Mouse (Mus musculus) thymus, postnatal 10 days (tissue): ENCODE measurements around the gene Foxp1.

Experiments used
- DNase-seq, 2 experiments: peaks; one replicate each; pipeline ENCODE4 v3.0.0; 2021; ENCODE audit warnings: low spot score in 2 of 2

Gene Foxp1

DNA sequence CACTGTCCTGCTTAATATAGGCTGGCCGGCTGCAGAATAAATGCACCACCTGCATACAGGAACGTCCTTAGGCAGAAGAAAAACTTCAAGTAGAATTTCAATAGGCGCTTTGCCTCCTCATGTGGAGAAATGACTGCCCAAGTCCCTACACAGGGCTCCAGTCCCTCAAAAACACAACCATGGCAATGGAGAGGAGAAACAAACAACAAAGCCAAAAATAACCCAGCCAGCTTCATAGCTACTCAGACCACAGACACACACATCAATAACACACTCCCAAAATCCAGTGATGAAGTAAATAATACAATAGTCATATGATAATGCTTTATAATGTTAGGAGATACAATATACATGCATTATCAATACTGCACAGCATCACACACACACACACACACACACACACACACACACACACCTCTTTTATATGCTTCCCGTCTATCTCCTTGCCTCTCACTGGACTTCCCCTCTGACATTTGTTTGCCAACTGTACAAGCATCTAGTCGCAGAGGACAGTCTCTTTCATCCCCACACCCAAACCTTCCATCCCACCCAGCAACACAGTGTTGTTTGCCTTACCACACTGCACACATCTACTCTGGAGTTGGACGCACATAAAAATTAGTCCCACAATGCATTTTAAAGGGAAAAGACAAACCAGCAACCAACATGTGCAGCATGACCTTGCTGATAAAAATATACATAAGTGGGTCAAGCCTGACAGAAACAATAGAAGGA lies 162.6 kb downstream of the Foxp1 start:
- no peak for DNase-seq

GRCm38 (mm10) chr6:99359036-99359698 lies 163.4 kb downstream of the Foxp1 start:
- DNase-seq, result no peak

DNA sequence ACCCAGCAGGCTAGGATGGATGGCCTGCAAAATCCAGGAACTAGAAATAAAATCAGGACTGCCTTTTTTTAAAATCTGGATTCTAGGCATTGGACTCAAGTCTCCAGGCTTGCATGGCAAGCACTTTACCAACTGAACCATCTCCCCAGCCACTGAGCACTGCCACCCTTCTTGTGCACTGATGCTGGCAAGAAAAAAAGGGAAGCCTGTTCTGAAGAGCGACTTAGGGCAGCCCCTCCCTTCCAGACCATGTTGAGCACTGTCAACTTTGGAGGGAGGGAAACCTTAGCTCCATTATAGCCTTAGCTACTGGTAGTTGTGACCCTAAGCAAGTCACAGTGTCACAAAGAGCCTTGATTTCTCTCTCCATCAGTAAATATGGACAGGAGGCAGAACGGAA lies 164.6 kb downstream of the Foxp1 start:
- no peak for DNase-seq

DNA sequence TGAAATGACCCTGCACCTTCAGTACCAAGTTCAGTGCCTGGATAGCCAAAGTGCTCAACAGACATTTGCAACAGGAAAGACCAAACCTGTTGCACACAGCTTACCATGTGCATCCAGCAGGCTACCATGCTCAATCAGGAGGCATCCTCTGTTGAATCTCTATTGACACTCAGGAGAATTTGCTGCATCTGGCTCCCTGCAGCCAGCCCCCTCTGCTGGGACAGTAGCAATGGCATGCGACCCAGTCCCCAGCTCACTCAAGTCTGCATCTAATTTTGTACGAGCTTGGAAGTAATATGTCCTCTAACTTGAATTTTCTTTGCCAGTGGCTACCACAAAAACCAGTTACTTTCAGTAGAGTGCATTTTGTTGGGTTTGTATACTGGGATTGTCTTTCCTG lies 168.2 kb downstream of the Foxp1 start:
- DNase-seq, result no peak

DNA sequence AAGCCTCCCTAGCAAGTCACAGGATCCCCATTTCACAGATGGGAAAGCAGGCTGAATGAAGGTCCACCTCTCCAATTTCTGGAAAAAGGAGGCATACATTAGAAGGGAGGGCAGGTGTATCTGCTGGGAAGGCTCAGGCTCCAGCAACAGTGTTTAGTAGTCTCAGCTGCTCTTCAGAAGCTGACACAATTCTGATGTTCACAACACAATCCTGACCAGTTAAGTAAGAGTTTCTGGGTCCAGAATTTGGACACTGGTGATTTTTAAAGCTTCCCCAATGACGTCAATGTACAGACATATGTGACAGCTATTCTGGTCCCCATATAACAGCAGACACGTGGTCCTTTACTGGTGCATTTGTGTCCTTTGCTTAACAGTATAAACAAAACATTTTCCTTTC lies 169.1 kb downstream of the Foxp1 start:
- DNase-seq, result no peak

GRCm38 (mm10) chr6:99350566-99350965 lies 172.0 kb downstream of the Foxp1 start:
- DNase-seq, result no peak

DNA sequence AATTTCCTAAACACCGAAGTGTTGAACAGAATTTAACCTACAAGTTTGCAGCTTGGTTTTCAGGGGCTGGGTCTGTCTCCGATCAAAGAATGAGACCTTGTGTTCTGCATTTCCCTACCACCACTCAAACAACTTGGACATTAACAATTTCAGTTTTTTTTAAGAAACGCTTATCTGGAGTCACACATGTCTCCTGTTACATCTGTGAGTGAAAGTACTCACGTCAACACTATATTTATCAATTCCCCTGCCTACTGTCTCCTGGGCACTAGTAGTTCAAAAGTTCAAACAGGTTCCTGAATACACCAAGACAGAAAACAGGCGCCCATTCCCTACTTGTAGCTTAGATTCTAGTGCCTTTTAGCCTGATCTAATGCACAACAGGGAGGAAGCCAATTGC lies 172.4 kb downstream of the Foxp1 start:
- no peak for DNase-seq

- no peak for DNase-seq
These were observed 174.7 kb downstream of the Foxp1 start for GRCm38 (mm10) chr6:99347836-99348235.

GRCm38 (mm10) chr6:99344966-99345365 lies 177.6 kb downstream of the Foxp1 start:
- DNase-seq, result no peak

DNA sequence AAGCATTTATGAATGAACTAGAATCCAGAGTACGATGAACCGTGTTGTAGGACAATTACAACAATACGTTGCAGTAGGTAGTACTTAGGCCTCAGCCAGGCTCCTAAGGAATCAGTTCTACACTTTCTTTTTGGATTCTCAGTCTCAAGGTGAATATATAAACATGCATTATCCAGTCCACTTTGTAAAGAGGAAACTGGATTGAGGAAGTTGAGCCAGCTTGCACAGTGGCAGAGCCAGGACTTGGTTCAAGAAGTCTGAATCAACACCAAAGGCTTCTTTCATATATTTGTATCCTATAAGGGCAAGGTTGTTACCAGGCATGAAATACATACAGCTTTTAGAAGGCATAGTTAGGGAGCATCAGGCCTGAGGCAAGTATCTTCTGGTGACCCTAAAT lies 178.2 kb downstream of the Foxp1 start:
- no peak for DNase-seq

- no peak for DNase-seq
These were observed 178.7 kb downstream of the Foxp1 start for GRCm38 (mm10) chr6:99343815-99344214.

GRCm38 (mm10) chr6:99342416-99342815 lies 180.1 kb downstream of the Foxp1 start:
- DNase-seq, result no peak

DNA sequence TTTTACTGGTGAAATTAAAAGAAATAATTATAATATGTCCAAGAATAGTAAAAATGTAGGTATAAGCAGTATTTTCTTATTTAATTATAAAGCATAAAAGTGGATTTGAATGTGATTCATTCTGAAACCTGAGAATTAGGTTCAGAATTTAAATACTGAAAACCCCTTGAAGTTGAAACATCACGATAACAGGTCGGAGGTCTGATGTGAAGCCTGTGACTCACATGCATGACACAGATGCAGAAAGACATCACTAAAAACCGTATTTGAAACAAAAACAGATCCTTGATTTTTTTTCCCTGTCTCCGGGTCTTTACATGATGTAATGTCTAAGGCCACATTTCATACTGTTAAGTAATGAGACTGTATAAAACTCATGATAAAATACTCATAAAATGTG lies 181.6 kb downstream of the Foxp1 start:
- no peak for DNase-seq

GRCm38 (mm10) chr6:99339986-99340721 lies 182.4 kb downstream of the Foxp1 start:
- no peak for DNase-seq

GRCm38 (mm10) chr6:99339343-99339620 lies 183.2 kb downstream of the Foxp1 start:
- DNase-seq, result no peak

GRCm38 (mm10) chr6:99338593-99339342 lies 183.8 kb downstream of the Foxp1 start:
- no peak for DNase-seq

GRCm38 (mm10) chr6:99338174-99338573 lies 184.3 kb downstream of the Foxp1 start:
- DNase-seq, result no peak

DNA sequence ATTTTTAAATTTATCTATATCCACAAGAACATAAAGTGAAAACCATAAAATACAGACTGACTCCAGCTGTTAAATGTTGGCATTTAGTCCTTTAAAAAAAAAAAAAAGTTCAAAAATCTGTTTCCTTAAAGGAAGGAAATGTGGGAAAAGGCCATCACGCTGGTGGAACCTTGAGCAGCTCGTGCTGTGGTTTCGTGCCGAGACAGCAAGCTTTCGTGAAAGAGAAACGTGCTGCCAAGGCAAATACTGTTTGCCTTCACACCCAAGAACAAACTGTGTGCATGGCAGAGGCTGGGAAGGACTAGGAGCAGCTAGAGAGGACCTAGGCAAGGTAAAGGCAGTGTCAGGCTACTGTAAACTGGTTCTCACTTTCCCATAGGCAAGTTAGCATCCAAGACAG lies 184.9 kb downstream of the Foxp1 start:
- no peak for DNase-seq

- DNase-seq, result no peak
These were observed 186.3 kb downstream of the Foxp1 start for GRCm38 (mm10) chr6:99336191-99336590.

DNA sequence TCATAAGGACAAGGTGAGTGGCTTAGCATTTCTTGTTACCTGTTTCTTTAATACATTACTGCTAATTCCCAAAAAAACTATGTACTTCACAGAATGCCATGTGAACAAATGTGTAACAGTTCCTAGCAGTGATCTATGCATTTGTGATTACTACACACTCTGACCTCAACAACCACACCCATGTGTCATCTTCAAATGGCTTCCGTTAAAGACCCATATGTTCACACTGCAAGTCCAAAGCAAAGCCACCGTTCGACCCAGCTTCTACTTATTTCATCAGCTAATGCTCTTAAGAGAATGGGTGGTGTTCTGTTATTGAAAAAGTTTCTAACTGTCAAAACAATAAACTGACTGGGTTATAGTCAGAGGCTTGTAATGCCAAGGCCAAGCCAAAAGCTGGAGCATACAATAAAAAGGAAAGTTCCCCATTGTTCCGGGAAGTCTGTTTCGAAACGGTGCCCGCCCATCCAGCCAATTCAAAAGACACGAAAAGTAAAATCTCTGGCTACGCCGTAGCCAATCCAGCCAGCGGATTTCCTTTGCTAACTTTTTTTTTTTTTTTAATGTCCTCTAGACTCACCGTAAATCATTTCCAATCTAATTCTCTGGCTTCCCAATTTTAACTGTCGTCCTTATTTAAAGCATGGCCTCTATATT lies 187.2 kb downstream of the Foxp1 start:
- DNase-seq, result no peak

DNA sequence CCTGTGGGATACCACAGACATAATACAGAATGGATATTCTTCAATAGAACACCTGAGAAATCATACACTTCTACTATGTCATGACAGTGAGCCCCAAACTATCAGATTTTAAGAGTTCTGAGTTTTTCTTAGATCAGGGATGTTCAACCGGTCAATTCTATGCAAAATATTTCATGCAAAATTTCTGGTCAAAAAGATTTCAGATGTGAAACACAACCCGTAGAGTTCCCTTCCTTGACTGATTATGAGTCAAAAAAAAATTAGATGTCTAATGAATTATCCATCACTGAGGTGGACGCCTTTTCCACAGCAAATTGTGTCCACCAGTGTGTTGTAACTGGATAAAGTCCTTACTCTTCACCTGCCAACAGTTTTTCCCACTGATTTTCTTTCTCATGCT lies 188.3 kb downstream of the Foxp1 start:
- DNase-seq, result no peak

DNA sequence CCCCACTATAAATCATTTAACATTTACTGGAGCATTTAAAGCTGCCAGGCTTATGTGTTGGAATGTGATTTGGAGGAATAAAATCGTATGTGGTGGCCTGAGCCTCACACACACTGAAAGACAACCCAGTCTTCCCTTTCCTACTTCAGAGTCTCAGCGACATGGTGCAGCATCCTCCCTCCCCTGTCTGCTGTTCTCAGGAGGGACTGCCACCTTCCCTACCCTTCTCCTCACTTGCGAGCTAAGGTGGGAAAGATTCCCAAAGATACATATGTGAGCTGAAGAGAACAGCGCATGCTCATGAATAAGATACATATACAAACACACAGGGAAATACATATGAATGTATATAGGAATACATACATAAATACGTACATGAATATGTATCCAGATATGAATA lies 189.4 kb downstream of the Foxp1 start:
- no peak for DNase-seq
